Mouse (Mus musculus): ENCODE measurements at regions not wholly inside any gene's neighbourhood (a gene's known extent, or its start where the extent isn't known, plus 50 kb on each side); places are given as distances from the start of the nearest gene placed in this dataset.

DNA sequence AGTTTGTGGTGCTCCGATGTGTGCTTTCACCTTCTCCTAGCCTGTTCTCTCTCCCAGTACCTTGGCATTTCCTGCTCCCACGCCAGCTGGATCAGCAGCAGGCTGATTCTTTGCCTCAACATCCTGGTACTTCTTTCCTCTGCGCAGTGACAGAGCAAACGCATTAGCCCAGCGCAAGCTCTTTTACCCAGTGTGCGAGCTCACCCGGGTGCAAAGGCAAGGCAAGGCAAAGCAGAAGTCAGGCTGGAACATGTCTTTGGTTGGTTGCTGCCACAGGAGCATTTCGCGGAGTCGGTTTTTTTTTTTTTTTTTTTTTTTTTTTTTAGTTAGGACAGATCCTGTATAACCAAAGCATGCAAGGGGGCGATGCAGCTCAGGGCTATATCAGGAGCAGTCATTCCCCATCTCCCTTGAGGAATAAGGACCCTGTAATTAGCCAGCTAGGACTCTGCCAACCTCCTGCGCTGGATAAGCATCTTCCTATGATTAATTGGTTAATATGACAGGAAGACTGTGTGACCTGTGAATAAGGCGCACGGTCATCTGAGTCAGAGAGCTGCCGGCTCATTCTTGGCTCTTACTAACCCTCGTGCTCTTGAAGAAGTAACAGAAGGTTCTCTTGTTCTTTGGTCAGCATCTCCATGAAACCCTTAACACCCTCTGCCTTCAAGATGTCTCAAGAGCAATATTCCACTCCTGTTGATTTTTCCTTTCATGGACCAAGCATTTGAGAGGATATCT, 123.9 kb downstream of the Ifng start:
- Histone ChIP-seq H3K27me3 (ENCODE audit: control insufficient read depth, insufficient read depth, low read length) (no peaks in the 10 kb centered on the region), H3K4me2 (ENCODE audit: low read depth) (no peak overlapping the region), H3K4me3 (ENCODE audit: insufficient read depth in 1 of 2, low read depth in 2 of 2, low read length in 2 of 2) (no peak overlapping the region), H3K36me3 (replicated peaks; ENCODE audit: control insufficient read depth, insufficient read depth, low read depth) (no peaks in the 10 kb centered on the region), H3K9me3 (ENCODE audit: control insufficient read depth, low read length) (no peaks in the 10 kb centered on the region), H3K27ac (no peak overlapping the region), H3K9ac (replicated peaks) (no peak overlapping the region), H3K4me1 (replicated peaks; ENCODE audit: control insufficient read depth in 2 of 2, insufficient read depth in 2 of 2, low read length in 1 of 2) (no peaks in the 10 kb centered on the region)
- ATAC-seq (ENCODE audit: insufficient read depth): no peak
- TF ChIP-seq EP300 (IDR thresholded peaks at IDR 0.05; ENCODE audit: low read depth): no peak
- no peak for TF ChIP-seq CTCF (IDR thresholded peaks at IDR 0.05; ENCODE audit: low read depth)
- DNase-seq (ENCODE audit: low read depth in 3 of 3, low spot score in 3 of 3): no peak
- WGBS (ENCODE audit: insufficient replicate concordance): 63% methylated on average over 16 of the region's 16 CpGs

DNA sequence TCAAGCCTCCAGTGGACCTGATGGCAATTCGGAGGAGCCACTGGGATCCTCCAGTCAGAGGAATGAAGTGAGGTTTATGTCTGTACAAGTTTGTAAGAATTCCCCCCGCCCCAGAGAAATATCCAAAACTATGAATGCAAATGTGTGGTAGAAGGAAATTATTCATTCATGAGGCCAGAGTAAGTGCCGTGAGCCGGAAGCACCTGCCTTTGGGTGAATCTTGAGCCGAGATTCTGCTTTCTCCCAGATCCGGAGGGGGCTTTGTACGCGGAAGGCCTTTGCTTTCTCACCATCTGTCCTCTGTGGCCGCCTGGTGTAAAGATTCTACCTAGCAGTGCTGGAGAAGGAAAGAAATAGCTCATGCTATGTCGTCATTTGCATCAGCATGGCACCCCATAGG, 127.8 kb downstream of the Ifng start:
- no peaks in the 10 kb centered on the region for H3K9me3 ChIP-seq (ENCODE audit: control insufficient read depth, low read length)
- ATAC-seq (ENCODE audit: insufficient read depth) (no peak), DNase-seq (ENCODE audit: low read depth in 3 of 3, low spot score in 3 of 3) (no peak)
- H3K4me2 ChIP-seq (ENCODE audit: low read depth): no peak overlapping the region
- 69% methylated on average over 10 of the region's 10 CpGs for WGBS (ENCODE audit: insufficient replicate concordance)
- H3K9ac ChIP-seq (replicated peaks): no peak overlapping the region
- no peaks in the 10 kb centered on the region for H3K27me3 ChIP-seq (ENCODE audit: control insufficient read depth, insufficient read depth, low read length)
- TF ChIP-seq CTCF (IDR thresholded peaks at IDR 0.05; ENCODE audit: low read depth): no peak
- no peak for TF ChIP-seq EP300 (IDR thresholded peaks at IDR 0.05; ENCODE audit: low read depth)
- H3K36me3 ChIP-seq (replicated peaks; ENCODE audit: control insufficient read depth, insufficient read depth, low read depth): no peaks in the 10 kb centered on the region
- no peak overlapping the region for H3K4me3 ChIP-seq (ENCODE audit: insufficient read depth in 1 of 2, low read depth in 2 of 2, low read length in 2 of 2)
- no peak overlapping the region for H3K27ac ChIP-seq
- no peaks in the 10 kb centered on the region for H3K4me1 ChIP-seq (replicated peaks; ENCODE audit: control insufficient read depth in 2 of 2, insufficient read depth in 2 of 2, low read length in 1 of 2)

DNA sequence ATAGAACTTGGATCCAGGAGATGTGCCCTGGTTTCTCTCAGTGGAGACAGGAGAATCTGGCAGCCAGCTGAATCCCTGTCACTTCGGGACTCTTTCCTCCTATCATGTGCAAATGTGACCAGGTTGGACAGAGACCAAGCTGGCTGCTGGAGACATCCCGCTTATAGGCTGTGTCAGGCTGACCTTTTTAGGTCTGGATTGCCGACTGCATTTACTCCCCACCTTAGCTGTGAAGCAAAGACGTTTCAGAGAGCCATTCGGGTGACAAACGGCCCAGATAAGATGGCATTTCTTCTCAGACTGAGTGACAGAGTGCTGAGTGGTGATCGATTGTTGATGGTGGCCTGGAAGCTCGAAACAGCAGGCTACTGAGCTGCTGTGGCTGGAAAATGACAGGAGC, 128.6 kb downstream of the Ifng start:
- H3K36me3 ChIP-seq (replicated peaks; ENCODE audit: control insufficient read depth, insufficient read depth, low read depth): no peaks in the 10 kb centered on the region
- H3K4me2 ChIP-seq (ENCODE audit: low read depth): no peak overlapping the region
- DNase-seq (ENCODE audit: low read depth in 3 of 3, low spot score in 3 of 3): no peak
- no peaks in the 10 kb centered on the region for H3K9me3 ChIP-seq (ENCODE audit: control insufficient read depth, low read length)
- no peak overlapping the region for H3K9ac ChIP-seq (replicated peaks)
- H3K4me3 ChIP-seq (ENCODE audit: insufficient read depth in 1 of 2, low read depth in 2 of 2, low read length in 2 of 2): no peak overlapping the region
- TF ChIP-seq EP300 (IDR thresholded peaks at IDR 0.05; ENCODE audit: low read depth): no peak
- no peak for TF ChIP-seq CTCF (IDR thresholded peaks at IDR 0.05; ENCODE audit: low read depth)
- no peak overlapping the region for H3K27ac ChIP-seq
- ATAC-seq (ENCODE audit: insufficient read depth): no peak
- no peaks in the 10 kb centered on the region for H3K4me1 ChIP-seq (replicated peaks; ENCODE audit: control insufficient read depth in 2 of 2, insufficient read depth in 2 of 2, low read length in 1 of 2)
- no peaks in the 10 kb centered on the region for H3K27me3 ChIP-seq (ENCODE audit: control insufficient read depth, insufficient read depth, low read length)
- WGBS (ENCODE audit: insufficient replicate concordance): 32% methylated on average over 8 of the region's 8 CpGs

DNA sequence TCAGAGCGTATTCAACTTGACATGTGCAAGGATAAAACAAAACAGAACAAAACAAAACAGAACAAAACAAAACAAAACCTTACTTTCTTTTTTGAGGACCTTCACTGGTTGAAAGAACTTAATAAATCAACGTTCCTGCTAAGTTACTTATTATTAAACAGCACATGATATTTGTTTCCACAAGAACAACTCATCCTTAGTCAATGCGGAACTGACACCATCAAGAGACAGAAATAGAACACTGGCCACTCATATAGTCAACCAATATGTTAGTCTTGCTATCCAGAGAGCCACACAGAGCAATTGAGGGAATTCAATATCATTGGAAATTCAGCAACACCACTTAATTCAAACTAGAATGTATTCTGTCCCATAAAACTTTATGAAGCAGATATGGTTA, 132.4 kb downstream of the Ifng start:
- H3K4me3 ChIP-seq (ENCODE audit: insufficient read depth in 1 of 2, low read depth in 2 of 2, low read length in 2 of 2): no peak overlapping the region
- 46% methylated on average over 3 of the region's 3 CpGs for WGBS (ENCODE audit: insufficient replicate concordance)
- DNase-seq (ENCODE audit: low read depth in 3 of 3, low spot score in 3 of 3) (no peak), ATAC-seq (ENCODE audit: insufficient read depth) (no peak)
- no peaks in the 10 kb centered on the region for H3K4me1 ChIP-seq (replicated peaks; ENCODE audit: control insufficient read depth in 2 of 2, insufficient read depth in 2 of 2, low read length in 1 of 2)
- no peak for TF ChIP-seq CTCF (IDR thresholded peaks at IDR 0.05; ENCODE audit: low read depth)
- TF ChIP-seq EP300 (IDR thresholded peaks at IDR 0.05; ENCODE audit: low read depth): no peak
- no peak overlapping the region for H3K4me2 ChIP-seq (ENCODE audit: low read depth)
- H3K9me3 ChIP-seq (ENCODE audit: control insufficient read depth, low read length): no peaks in the 10 kb centered on the region
- no peaks in the 10 kb centered on the region for H3K27me3 ChIP-seq (ENCODE audit: control insufficient read depth, insufficient read depth, low read length)
- H3K9ac ChIP-seq (replicated peaks): no peak overlapping the region
- no peak overlapping the region for H3K27ac ChIP-seq
- H3K36me3 ChIP-seq (replicated peaks; ENCODE audit: control insufficient read depth, insufficient read depth, low read depth): no peaks in the 10 kb centered on the region

DNA sequence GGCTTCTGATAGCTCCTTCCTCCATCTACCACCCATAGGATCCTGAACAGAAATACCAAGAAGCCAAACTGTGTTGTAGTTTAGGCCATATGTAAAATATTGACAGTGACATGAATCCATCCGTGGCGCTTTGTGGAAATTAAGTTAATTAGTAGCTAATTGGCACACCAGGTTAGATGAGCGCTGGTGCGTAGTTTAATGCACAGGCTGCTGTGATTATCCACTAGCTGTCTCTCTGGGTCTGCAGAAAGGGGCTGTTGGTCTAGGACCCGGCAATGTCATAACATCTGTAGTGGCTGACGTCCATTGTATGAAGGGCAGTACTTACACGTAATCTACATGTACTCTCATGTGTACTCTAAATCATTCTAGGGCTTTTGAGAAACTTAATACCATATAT, 134.7 kb downstream of the Ifng start:
- Histone ChIP-seq H3K36me3 (replicated peaks; ENCODE audit: control insufficient read depth, insufficient read depth, low read depth) (no peaks in the 10 kb centered on the region), H3K9ac (replicated peaks) (no peak overlapping the region), H3K4me3 (ENCODE audit: insufficient read depth in 1 of 2, low read depth in 2 of 2, low read length in 2 of 2) (no peak overlapping the region), H3K27me3 (ENCODE audit: control insufficient read depth, insufficient read depth, low read length) (no peaks in the 10 kb centered on the region), H3K27ac (no peak overlapping the region), H3K4me1 (replicated peaks; ENCODE audit: control insufficient read depth in 2 of 2, insufficient read depth in 2 of 2, low read length in 1 of 2) (no peaks in the 10 kb centered on the region), H3K9me3 (ENCODE audit: control insufficient read depth, low read length) (no peaks in the 10 kb centered on the region), H3K4me2 (ENCODE audit: low read depth) (no peak overlapping the region)
- no peak for DNase-seq (ENCODE audit: low read depth in 3 of 3, low spot score in 3 of 3)
- WGBS (ENCODE audit: insufficient replicate concordance): 69% methylated on average over 7 of the region's 7 CpGs
- ATAC-seq (ENCODE audit: insufficient read depth): no peak
- no peak for TF ChIP-seq EP300 (IDR thresholded peaks at IDR 0.05; ENCODE audit: low read depth)
- no peak for TF ChIP-seq CTCF (IDR thresholded peaks at IDR 0.05; ENCODE audit: low read depth)

Data from liver, embryonic 14.5 days (tissue).